Mouse (Mus musculus): ENCODE measurements around the gene Sipa1l1. TPM values are rescaled to one million over a fixed set of nuclear protein-coding genes. Genes with fewer than 3 reads are reported as not detected.
"Not testable (repeated sequence)": the region's sequence is repeated elsewhere in the genome, so short reads cannot be mapped to it uniquely, and the experiment has no call there.

Sipa1l1 gene
- total and polyA plus RNA-seq, 2 experiments from 2014 or later, result 8.2 to 22.9 TPM

DNA sequence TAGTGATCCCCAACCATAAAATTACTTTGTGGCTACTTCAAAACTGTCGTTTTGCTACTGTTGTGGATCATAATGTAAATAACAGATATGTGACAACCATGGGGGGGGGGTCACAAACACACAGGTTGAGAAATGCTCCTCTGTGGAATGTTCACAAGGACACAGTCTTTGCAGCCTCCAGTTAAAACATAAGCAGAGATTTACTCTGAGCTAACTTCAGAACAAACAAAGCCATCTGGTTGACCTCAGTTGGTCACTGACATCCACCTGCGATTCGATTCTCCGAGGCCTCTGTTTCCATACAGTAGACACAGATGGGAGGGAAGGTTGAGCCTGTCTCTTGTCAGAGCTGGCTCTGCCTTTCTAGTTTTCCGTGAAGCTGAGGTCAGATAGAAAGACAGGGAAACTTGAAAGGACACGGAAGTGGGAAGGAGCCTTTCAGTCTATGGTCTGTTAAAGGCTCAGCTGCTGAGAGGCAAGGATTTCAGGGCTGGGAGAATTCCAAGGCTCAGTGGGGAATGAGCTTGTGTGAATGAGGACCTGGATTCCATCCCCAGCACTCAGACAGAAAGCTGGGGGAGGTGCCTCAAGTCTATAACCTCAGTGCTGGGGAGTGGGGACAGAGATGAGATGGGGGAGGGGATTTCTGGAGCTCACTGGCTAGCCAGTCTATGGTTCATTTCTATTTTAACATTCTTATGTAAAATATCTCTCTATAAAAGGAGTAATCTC, 317.9 kb downstream of the Sipa1l1 start:
- peak; percentile 36 for DNase-seq (ENCODE audit: low spot score)
- H3K4me2 ChIP-seq (ENCODE audit: low read depth, low read length), result no peak overlapping the region
- no peaks in the 10 kb centered on the region for H3K27me3 ChIP-seq (ENCODE audit: insufficient read depth, low read length)
- H3K4me1 ChIP-seq (ENCODE audit: insufficient read depth, low read length), result no peaks in the 10 kb centered on the region; the same call in 1 of the 2 replicates
- ATAC-seq, result no peak
- H3K27ac ChIP-seq, result no peak overlapping the region
- no peak overlapping the region for H3K4me3 ChIP-seq (ENCODE audit: low read length)
- no peaks in the 10 kb centered on the region for H3K9me3 ChIP-seq (ENCODE audit: low read length)
- WGBS, result 34% methylated on average over 6 of the region's 6 CpGs
- TF ChIP-seq CTCF (IDR thresholded peaks at IDR 0.05; ENCODE audit: low read depth), result no peak
- no peaks in the 10 kb centered on the region for H3K36me3 ChIP-seq (ENCODE audit: insufficient read depth, low read length)
- H3K9ac ChIP-seq (replicated peaks; ENCODE audit: low read length), result no peak overlapping the region

DNA sequence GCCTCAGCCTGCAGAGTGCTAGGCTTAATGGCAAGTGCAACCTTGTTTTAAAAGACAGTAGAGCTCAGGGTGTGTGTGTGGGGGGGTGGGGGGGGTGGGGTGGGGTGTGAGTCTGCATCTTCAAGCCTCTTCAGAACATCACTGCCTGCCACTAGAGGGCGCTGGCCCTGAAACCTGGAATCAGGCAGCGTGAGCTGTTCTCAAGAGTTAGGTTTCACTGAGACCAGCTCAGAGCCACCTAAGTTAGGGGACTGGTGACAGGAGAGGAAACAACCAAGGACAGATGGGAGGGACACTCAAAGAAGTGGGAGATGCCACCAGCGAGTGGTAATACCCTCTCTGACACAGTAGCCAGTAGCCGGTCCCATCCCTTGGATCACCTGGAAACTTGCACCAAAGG, 320.0 kb downstream of the Sipa1l1 start:
- ATAC-seq, result no peak
- H3K4me1 ChIP-seq (ENCODE audit: insufficient read depth, low read length), result no peaks in the 10 kb centered on the region; the same call in 1 of the 2 replicates
- H3K27ac ChIP-seq, result no peak overlapping the region
- WGBS, result 62% methylated on average over 4 of the region's 4 CpGs
- H3K27me3 ChIP-seq (ENCODE audit: insufficient read depth, low read length), result no peaks in the 10 kb centered on the region
- no peak overlapping the region for H3K9ac ChIP-seq (replicated peaks; ENCODE audit: low read length)
- TF ChIP-seq CTCF (IDR thresholded peaks at IDR 0.05; ENCODE audit: low read depth), result peak; percentile 56
- H3K9me3 ChIP-seq (ENCODE audit: low read length), result no peaks in the 10 kb centered on the region
- no peak overlapping the region for H3K4me2 ChIP-seq (ENCODE audit: low read depth, low read length)
- H3K36me3 ChIP-seq (ENCODE audit: insufficient read depth, low read length), result no peaks in the 10 kb centered on the region
- no peak overlapping the region for H3K4me3 ChIP-seq (ENCODE audit: low read length)
- DNase-seq (ENCODE audit: low spot score), result peak; percentile 58

DNA sequence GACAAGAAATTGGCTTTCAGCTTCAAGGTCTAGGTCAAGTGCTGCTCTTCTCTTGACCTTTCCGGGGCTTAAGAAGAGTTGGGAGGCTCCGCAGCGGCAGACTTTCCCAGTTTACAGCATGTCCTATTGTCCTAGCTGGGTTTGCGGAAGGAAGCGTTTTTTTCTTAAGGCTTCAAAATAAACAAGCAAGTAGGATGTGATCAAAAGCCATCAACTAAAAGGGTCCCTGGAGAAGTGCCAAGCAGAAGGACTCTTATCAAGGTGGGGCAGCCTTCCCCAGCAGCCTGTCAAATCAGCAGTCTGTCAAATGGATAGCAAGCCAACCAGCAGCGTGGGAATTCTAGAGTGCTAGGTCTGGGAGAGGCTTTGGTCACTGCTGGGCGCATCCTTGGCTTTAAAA, 320.5 kb downstream of the Sipa1l1 start:
- Histone ChIP-seq H3K4me3 (ENCODE audit: low read length) (no peak overlapping the region), H3K36me3 (ENCODE audit: insufficient read depth, low read length) (no peaks in the 10 kb centered on the region), H3K9me3 (ENCODE audit: low read length) (no peaks in the 10 kb centered on the region), H3K4me1 (ENCODE audit: insufficient read depth, low read length) (no peaks in the 10 kb centered on the region; the same call in 1 of the 2 replicates), H3K27me3 (ENCODE audit: insufficient read depth, low read length) (no peaks in the 10 kb centered on the region), H3K9ac (replicated peaks; ENCODE audit: low read length) (no peak overlapping the region), H3K4me2 (ENCODE audit: low read depth, low read length) (no peak overlapping the region), H3K27ac (no peak overlapping the region)
- no peak for ATAC-seq
- no peak for DNase-seq (ENCODE audit: low spot score)
- no peak for TF ChIP-seq CTCF (IDR thresholded peaks at IDR 0.05; ENCODE audit: low read depth)
- WGBS, result 66% methylated on average over 7 of the region's 7 CpGs

DNA sequence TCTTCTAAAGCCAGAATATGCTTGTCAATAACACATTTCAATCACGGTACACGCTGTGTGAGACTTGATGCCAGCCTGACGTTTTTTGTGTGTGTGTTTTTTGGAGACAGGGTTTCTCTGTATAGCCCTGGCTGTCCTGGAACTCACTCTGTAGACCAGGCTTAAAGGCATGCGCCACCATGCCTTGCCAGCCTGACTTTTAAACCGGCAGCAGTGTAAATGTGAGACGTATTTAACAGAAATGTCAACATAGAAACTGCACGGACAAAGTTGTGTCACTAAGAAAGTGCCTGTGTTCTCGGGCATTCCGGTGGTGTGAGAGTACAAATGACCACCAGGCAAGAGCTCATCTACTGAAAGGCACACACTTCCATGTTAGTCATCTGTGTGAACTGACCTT, 323.3 kb downstream of the Sipa1l1 start:
- Histone ChIP-seq H3K27ac (no peak overlapping the region), H3K27me3 (ENCODE audit: insufficient read depth, low read length) (no peaks in the 10 kb centered on the region), H3K4me3 (ENCODE audit: low read length) (no peak overlapping the region), H3K9ac (replicated peaks; ENCODE audit: low read length) (no peak overlapping the region), H3K9me3 (ENCODE audit: low read length) (no peaks in the 10 kb centered on the region), H3K4me2 (ENCODE audit: low read depth, low read length) (no peak overlapping the region), H3K36me3 (ENCODE audit: insufficient read depth, low read length) (no peaks in the 10 kb centered on the region), H3K4me1 (ENCODE audit: insufficient read depth, low read length) (no peaks in the 10 kb centered on the region)
- no peak for TF ChIP-seq CTCF (IDR thresholded peaks at IDR 0.05; ENCODE audit: low read depth)
- ATAC-seq (no peak), DNase-seq (ENCODE audit: low spot score) (no peak)
- 83% methylated on average over 9 of the region's 9 CpGs for WGBS

DNA sequence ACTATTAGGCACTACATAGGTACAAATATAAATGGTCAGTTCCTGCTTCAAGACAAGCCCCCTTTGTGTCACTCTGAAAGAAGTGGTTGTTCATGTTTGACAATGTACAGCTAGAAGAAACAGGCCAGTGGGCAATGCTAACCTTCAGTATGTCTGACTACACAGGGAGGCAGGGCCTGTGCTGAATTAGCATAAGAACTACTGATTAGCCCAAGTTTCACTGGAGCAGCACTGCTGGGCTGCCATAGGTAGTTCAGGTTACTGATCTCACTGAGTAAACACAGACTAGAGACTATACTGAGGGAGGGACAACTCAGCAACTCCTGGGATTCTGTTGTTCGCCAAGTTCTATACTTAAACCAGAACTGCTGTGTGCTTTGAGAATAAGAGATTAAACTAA, 324.1 kb downstream of the Sipa1l1 start:
- not testable (repeated sequence) for H3K27ac ChIP-seq; H3K27me3 ChIP-seq (ENCODE audit: insufficient read depth, low read length); H3K36me3 ChIP-seq (ENCODE audit: insufficient read depth, low read length); H3K4me3 ChIP-seq (ENCODE audit: low read length); DNase-seq (ENCODE audit: low spot score); H3K9me3 ChIP-seq (ENCODE audit: low read length); H3K4me1 ChIP-seq (ENCODE audit: insufficient read depth, low read length); H3K9ac ChIP-seq (replicated peaks; ENCODE audit: low read length); H3K4me2 ChIP-seq (ENCODE audit: low read depth, low read length); ATAC-seq
- 62% methylated on average over 1 of the region's 1 CpGs for WGBS

DNA sequence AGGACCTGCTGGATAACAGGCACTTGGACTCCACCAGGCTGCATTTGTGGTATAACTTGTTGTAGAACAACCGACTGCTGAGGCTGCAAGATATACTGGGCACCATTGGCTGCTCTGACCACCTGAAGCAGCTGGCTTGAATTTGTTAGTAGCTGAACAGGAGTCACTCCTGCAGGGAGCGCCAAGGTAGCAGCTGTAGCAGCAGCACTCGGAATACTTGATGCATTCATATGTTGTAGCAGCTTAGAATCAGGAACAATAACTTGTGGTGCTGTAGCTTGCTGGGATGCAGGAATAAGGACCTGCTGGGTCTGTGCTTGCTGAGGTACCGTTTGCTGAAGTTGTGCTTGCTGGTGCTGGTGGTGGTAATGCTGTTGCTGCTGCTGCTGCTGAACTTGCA, 326.8 kb downstream of the Sipa1l1 start:
- no peak overlapping the region for H3K4me2 ChIP-seq (ENCODE audit: low read depth, low read length)
- H3K9ac ChIP-seq (replicated peaks; ENCODE audit: low read length), result no peak overlapping the region
- ATAC-seq, result no peak
- no peaks in the 10 kb centered on the region for H3K27me3 ChIP-seq (ENCODE audit: insufficient read depth, low read length)
- H3K36me3 ChIP-seq (ENCODE audit: insufficient read depth, low read length), result no peaks in the 10 kb centered on the region
- no peaks in the 10 kb centered on the region for H3K4me1 ChIP-seq (ENCODE audit: insufficient read depth, low read length)
- 69% methylated on average over 4 of the region's 4 CpGs for WGBS
- H3K27ac ChIP-seq, result no peak overlapping the region
- H3K4me3 ChIP-seq (ENCODE audit: low read length), result no peak overlapping the region
- TF ChIP-seq CTCF (IDR thresholded peaks at IDR 0.05; ENCODE audit: low read depth), result no peak
- no peak for DNase-seq (ENCODE audit: low spot score)
- no peaks in the 10 kb centered on the region for H3K9me3 ChIP-seq (ENCODE audit: low read length)

DNA sequence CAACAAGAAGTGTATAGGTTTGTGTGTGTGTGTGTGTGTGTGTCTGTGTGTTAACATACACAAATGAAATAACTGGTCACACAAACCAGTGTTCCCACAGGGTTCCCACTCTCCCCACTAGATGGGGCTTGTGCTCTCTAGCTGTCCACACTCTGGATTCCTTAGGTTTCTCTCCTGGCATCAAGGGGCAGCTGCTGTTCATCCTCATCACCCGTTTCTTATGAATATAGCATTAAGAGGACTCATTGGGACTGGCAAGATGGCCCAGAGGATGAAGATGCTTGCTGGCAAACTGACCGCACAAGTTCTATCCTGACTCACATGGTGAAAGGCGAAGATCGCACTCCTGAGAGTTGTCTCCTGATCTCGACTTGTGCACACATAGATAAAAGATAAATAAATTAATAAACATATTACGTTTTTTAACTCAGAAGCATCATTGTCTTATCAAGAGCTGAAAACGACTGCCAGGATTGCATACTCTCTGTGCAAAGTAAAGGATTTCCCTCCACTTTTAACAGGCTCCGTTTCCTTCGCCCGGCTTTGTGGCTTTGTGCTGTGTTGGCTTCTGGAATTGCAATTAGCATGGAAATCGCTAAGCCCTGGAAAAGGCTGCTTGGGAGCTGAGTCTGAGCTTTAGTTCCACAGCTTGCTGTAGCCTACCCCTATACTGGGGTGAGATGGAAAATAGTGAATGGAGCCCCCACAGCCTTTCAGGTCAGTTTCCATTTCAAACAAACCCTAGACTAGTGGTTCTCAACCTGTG, 328.9 kb downstream of the Sipa1l1 start:
- ATAC-seq, result peak; percentile 82

More for the DNA sequence above, 328.9 kb downstream of the Sipa1l1 start:
- Histone ChIP-seq H3K27me3 (ENCODE audit: insufficient read depth, low read length) (no peaks in the 10 kb centered on the region), H3K27ac (no peak overlapping the region), H3K4me1 (ENCODE audit: insufficient read depth, low read length) (no peaks in the 10 kb centered on the region), H3K9ac (replicated peaks; ENCODE audit: low read length) (no peak overlapping the region; the same call in 1 of the 2 replicates), H3K36me3 (ENCODE audit: insufficient read depth, low read length) (no peaks in the 10 kb centered on the region), H3K4me3 (ENCODE audit: low read length) (peak overlapping the region; percentile 18; the same call in 1 of the 2 replicates), H3K9me3 (ENCODE audit: low read length) (no peaks in the 10 kb centered on the region), H3K4me2 (ENCODE audit: low read depth, low read length) (peak overlapping the region; percentile 55)
- TF ChIP-seq CTCF (IDR thresholded peaks at IDR 0.05; ENCODE audit: low read depth), result peak; percentile 91
- WGBS, result 21% methylated on average over 11 of the region's 11 CpGs
- DNase-seq (ENCODE audit: low spot score), result peak; percentile 87

All from hindbrain, postnatal 0 days (tissue).